Mouse (Mus musculus) heart, postnatal 0 days (tissue): Measurements from ENCODE around the gene Fxyd6.

Experiments
- CTCF ChIP-seq: IDR thresholded peaks from 2 replicates; pipeline ENCODE4 v1.5.1; 2016; ENCODE audit warnings: antibody characterized with exemption, control low read depth, low read depth
- EP300 ChIP-seq: IDR thresholded peaks from 2 replicates; pipeline ENCODE4 v1.6.1; 2016; ENCODE audit warnings: antibody characterized with exemption, low read depth

GRCm38 (mm10) chr9:45382834-45383233, 12.8 kb downstream of the Fxyd6 start:
- no peak for TF ChIP-seq CTCF
- TF ChIP-seq EP300 = no peak
